Mouse (Mus musculus) cerebellum, adult 11 months (tissue): ENCODE data around the gene Gpc3.

Experiments used
- DNase-seq: peaks from one replicate; pipeline ENCODE4 v3.0.0; 2022

Gpc3 gene

GRCm38 (mm10) chrX:52551296-52551695, 62.5 kb downstream of the Gpc3 start:
- no peak for DNase-seq

GRCm38 (mm10) chrX:52544623-52545022, 69.1 kb downstream of the Gpc3 start:
- DNase-seq = no peak

GRCm38 (mm10) chrX:52537282-52537681, 76.5 kb downstream of the Gpc3 start:
- no peak for DNase-seq

- no peak for DNase-seq
These were observed 80.0 kb downstream of the Gpc3 start for GRCm38 (mm10) chrX:52533766-52534165.

- no peak for DNase-seq
These were observed 80.7 kb downstream of the Gpc3 start for GRCm38 (mm10) chrX:52533098-52533497.

GRCm38 (mm10) chrX:52532124-52532523, 81.6 kb downstream of the Gpc3 start:
- DNase-seq = no peak

- DNase-seq = no peak
These were observed 87.7 kb downstream of the Gpc3 start for GRCm38 (mm10) chrX:52526086-52526485.

- no peak for DNase-seq
These were observed 88.6 kb downstream of the Gpc3 start for GRCm38 (mm10) chrX:52525132-52525531.

GRCm38 (mm10) chrX:52514553-52514952, 99.2 kb downstream of the Gpc3 start:
- no peak for DNase-seq

GRCm38 (mm10) chrX:52511151-52511550, 102.6 kb downstream of the Gpc3 start:
- DNase-seq = no peak

- no peak for DNase-seq
These were observed 109.9 kb downstream of the Gpc3 start for GRCm38 (mm10) chrX:52503857-52504256.

GRCm38 (mm10) chrX:52489461-52489860, 124.3 kb downstream of the Gpc3 start:
- no peak for DNase-seq

- no peak for DNase-seq
These were observed 158.6 kb downstream of the Gpc3 start for GRCm38 (mm10) chrX:52455074-52455588.

- DNase-seq = peak; percentile 22
These were observed 160.1 kb downstream of the Gpc3 start for GRCm38 (mm10) chrX:52453445-52454182.

- no peak for DNase-seq
These were observed 164.6 kb downstream of the Gpc3 start for GRCm38 (mm10) chrX:52449177-52449576.

GRCm38 (mm10) chrX:52448496-52448895, 165.3 kb downstream of the Gpc3 start:
- DNase-seq = no peak

GRCm38 (mm10) chrX:52446530-52446929, 167.2 kb downstream of the Gpc3 start:
- DNase-seq = no peak

GRCm38 (mm10) chrX:52444977-52445376, 168.8 kb downstream of the Gpc3 start:
- no peak for DNase-seq

- no peak for DNase-seq
These were observed 172.0 kb downstream of the Gpc3 start for GRCm38 (mm10) chrX:52441798-52442197.

- no peak for DNase-seq
These were observed 174.3 kb downstream of the Gpc3 start for GRCm38 (mm10) chrX:52439421-52439820.

GRCm38 (mm10) chrX:52425605-52426004, 188.1 kb downstream of the Gpc3 start:
- DNase-seq = no peak

- DNase-seq = no peak
These were observed 193.9 kb downstream of the Gpc3 start for GRCm38 (mm10) chrX:52419850-52420249.

GRCm38 (mm10) chrX:52412936-52413335, 200.8 kb downstream of the Gpc3 start:
- DNase-seq = no peak

- DNase-seq = no peak
These were observed 212.6 kb downstream of the Gpc3 start for GRCm38 (mm10) chrX:52401188-52401587.

- no peak for DNase-seq
These were observed 238.6 kb downstream of the Gpc3 start for GRCm38 (mm10) chrX:52375129-52375528.
